Mouse (Mus musculus) ZHBTc4 (cell line): ENCODE measurements around the gene Grin2d.
"Not testable (repeated sequence)": the region's sequence is repeated elsewhere in the genome, so short reads cannot be mapped to it uniquely, and the experiment has no call there.

Experiments
- DNase-seq: peaks from one replicate; pipeline ENCODE4 v3.0.0-alpha.2; 2011; ENCODE audit warnings: low read depth, low spot score

Grin2d gene

GRCm38 (mm10) chr7:45878278-45878677 is at the start of gene Grin2d:
Grin2d (minus strand) TSS chr7:45878378.
- DNase-seq = not testable (repeated sequence)

DNA sequence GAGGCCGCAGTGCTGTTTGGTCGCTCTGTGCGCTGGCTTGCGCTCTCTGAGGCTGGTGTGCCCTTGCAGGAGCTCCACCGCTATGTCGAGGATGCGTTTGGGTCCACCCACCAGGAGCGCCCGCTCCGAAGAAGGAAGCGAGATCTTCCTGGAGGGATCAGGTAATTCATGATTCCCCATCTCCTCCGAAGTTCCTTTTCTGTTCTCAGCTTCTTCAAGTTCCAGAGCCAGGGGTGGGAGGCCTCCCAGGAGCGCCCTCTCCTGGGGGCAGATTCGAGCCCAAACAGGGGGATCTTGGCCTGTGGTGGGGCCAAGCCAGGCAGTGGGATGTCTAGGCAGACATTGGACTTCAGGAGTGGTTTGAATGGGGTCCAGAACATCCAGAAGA is 46.2 kb upstream of the Grin2d start:
- peak; percentile 83 for DNase-seq

GRCm38 (mm10) chr7:45923762-45924428 is 45.7 kb upstream of the Grin2d start, which contains the start of gene Ccdc114:
Ccdc114 (plus strand) TSS chr7:45924072.
- peak; percentile 87 for DNase-seq

DNA sequence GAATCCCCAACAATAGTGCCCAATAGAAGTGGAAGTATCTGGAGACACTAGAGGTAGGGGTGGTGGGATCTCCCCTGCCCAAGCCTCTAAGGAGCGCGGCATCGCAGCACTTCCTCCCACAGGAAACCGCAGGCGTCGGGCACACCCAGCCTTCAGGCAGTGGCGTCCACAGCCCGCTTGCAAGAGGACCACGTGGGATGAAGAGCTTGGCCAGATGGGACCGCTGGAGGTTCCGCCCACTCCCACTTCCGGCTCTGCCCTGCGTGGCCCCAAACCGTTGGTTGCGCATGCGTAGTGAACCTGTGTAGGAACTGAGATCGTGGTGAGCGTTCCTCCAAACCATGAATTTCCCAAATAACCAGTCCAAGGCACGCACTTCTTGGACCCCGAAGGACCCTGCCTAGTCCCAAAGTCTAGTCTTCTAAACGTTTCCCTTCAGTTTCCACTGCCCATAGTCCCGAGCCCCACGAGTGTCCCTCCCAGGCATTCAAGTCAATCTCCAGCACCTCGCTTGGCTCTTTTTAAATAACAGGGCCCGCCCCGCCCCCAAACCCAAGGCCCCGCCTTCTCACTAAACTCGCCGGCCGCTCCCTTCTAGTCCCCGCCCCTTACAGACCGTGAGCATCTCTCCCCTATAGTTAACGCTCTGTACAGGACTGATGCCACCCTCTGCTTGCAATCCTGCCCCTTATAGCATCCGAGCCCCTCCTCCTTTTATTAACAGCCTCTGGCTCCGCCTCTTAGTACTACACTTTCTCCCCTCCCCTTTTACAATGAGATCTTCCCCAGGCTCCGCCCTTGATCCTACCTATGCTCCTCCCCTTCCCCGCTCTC is 45.0 kb upstream of the Grin2d start:
- DNase-seq = peak; percentile 98

GRCm38 (mm10) chr7:45921950-45922600 is 43.9 kb upstream of the Grin2d start:
- no peak for DNase-seq

DNA sequence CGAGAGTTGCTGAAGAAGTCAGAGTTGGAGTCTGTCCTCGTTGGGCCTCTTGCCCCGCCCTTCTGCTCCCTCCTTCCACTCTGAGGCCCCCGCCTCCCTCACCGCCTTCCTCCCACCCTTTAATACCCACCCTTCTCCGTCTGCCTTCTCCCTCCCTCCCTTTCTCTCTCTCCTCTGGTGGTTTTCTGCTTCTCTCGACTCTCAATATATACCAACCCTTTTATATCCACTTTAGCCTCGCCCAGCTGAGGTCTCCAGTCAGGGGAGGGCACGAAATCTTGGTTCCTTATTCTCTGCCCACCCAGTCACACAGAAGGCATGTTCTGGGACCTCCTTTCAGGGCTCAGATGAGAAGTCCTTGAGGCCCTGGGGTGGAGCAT is 43.1 kb upstream of the Grin2d start, which contains the start of gene Emp3:
Emp3 (minus strand) TSS at position 163 of the 380 bp plus-strand sequence.
- DNase-seq = no peak

- no peak for DNase-seq
Measured at GRCm38 (mm10) chr7:45920583-45921241, 42.5 kb upstream of the Grin2d start.

DNA sequence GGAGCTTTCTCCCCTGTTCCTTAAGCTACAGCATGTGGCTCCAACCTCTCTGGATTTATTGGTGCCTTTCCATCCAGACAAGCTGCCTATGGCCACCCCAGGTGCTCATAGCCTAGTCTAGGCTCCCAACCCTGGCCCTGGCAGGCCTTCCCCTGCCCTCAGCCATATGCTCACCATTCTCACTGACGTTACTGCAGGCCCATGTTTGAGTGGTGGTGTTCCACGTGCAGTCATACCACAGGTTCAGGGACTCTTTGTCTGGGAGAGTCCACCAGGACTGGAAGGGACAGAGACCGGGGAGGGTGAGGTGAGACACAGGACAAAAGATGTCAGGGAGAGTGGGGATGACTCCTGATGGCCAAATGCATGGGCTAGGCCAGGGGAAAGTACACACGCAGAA is 41.6 kb upstream of the Grin2d start:
- DNase-seq = no peak

DNA sequence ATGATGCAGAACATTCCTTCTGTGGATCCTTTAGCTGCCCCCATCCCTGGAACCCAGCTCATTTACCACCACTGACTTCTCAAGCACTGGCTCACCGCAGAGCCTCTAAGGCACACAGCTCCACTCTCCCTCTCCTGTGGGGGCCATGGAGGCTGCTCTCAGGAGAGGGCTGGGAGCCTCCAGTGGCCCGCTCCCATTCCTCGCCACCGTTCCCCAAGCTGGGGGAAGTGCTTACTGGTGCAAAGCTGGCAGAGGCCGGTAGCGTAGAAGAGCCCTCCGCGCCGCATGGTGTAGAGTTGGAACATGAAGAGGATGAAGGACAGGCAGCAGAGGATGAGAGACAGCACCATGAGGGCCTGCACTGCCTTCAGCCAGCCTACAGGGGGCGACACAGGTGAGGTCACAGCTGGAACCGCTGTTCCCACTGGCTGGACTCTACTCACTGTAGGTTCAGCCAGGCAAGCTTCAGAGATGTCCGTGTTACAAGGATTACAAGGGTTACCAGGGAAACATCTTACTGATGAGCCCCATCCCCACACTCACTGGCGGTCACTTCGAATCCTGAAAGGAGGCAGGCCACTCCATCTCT is 41.0 kb upstream of the Grin2d start:
- peak; percentile 66 for DNase-seq

DNA sequence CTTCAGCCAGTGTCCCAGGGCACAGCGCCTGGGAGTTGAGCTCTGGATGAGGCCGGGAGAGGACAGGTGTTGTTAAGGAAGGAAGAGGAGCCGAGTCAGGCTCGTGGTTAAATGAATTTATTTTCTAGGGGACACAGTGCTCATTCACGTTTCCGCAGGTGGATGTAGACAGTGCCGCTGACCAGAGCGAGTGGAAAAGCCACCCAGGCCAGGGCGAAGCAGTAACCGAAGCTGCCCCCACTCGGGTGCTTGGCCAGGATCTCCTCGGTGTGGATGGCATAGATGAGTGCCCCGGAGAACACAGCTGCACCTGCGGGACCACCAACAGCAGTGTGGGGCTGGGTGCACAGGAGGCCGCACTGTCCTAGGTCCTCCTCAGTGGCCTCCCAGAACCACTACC is 39.7 kb upstream of the Grin2d start:
- DNase-seq = no peak

DNA sequence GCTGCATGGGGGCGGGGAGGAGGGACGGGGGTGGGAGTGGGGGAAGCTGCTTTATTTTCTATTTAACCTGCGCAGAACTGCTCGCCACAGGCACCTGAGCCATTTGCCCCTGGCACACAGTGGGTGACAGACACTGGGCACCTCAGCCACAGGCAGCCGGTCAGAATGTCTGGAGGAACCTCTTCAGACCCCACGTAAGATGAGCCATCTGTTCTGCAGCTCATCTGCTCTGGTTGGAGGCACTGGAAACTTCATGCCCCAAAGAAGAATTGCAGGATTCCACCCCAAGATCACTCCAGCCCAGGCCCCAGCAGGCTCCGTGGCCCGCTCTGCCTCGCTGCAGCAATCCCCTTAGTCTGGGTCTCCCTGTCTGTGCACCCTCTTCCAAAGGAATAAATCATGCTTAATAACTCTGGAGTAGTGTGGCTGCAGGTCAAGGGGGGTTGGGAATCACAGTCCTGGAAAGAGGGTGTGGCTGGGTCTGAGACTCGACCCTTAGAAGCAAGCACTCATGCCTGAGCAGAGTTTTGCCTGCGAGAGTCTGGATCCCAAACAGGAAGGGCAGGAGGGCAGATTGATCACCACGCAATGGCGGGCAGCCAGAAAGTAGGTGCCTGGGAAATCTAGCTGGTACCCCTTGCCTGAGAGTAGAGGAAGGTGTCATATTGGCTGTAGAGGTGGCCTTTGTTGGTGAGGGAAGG is 39.0 kb upstream of the Grin2d start:
- peak; percentile 32 for DNase-seq

DNA sequence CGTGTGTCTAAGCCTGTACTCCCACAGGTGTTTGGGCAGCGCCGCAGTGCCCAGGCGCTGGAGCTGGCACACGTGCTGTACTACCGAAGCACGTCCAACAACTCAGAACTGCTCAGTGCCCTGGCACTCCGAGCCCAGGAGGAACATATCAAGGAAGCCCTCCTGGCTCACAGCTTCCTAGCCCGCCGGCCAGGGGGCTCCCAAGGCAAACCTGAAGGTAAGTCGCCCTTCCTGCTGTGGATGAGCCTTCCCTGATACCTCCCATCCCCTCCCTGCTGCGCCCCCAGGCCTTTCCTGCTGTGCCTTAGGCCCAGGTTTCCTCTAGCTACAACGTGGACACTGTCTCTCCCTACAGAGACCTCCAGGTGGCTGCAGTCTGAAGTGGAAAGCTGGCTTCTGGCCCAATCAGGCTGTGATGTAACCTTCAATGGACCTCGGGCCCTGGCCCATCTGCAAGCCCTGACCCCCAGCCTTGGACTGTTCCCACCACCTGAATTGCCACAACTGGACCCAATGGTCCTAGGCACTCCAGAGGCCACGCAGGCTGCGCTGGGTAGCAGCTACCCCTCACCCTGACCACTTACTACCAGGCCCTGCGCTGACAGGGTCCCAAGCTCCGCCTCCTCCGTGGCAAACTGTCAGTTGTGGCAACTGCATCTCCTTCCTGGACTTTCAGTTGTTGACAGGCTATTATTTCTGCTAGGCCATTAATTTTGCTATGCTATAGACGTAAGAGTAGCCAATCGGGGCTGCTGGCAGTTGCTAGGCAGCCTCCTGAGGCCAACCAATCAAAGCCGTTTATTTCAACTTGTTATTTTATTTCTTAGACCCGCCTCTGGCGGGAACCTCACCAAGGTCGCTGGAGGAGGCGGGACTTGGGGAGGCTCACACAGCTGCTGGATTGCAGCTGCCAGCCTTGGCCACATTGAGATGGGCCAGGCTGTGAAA is 38.2 kb upstream of the Grin2d start:
- DNase-seq = peak; percentile 87

DNA sequence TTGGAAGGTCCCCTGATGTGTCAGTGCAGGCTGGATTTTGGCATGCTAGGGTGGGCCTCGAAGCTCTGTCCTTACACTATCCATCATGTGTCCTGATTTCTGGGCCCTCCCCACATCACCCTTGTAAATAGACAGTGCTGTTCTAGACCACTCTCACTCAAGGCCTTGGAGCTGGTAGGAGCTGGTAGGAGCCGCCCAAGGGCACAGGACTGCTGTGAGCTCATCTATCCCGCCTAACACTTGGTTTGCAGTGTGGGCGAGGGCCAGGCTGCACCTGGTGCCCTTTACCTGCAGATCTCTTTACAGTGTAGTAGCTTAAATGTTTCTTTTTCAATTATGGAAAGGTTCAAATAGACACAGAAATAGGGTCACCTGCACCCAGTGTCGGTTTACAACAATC is 36.8 kb upstream of the Grin2d start:
- DNase-seq = no peak

GRCm38 (mm10) chr7:45914067-45914466 is 35.9 kb upstream of the Grin2d start:
- no peak for DNase-seq

DNA sequence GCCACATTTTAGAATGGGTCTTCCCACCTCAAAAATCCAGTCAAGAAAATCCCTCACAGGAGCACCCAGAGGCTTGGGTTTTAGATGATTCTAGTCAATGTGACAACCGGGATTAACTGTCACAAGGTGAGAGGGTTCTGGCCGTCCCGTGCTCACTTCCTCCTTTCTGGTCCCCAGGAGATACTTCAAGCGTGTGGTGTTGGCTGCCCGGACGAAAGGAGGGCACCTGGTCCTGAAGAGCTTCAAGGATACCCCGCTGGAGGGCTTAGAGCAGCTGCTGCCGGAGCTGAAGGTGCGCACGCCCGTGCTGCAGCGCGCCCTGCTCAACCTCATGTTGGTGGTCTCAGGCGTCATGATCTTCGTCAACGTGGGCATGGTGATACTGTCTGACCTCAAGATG is 31.0 kb upstream of the Grin2d start:
- DNase-seq = no peak

GRCm38 (mm10) chr7:45908384-45908783 is 30.2 kb upstream of the Grin2d start:
- DNase-seq = no peak

DNA sequence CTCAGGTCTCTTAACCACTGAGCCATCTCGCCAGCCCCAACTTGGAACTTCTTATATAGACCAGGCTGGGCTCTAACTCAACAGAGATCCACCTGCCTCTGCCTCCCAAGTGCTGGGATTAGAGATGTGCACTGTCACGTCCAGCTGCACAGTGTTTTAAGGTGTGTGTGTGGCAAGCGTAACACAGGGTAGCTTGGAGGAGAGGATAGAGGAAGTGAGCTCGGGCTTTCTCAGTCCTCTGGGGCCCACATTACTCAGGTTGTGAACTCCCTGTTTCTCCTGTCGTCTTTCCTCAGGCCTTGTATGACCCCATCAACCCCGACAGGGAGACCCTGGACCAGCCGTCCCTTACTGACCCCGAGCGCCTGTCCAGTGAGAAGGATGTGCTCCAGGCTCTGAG is 28.4 kb upstream of the Grin2d start:
- no peak for DNase-seq

DNA sequence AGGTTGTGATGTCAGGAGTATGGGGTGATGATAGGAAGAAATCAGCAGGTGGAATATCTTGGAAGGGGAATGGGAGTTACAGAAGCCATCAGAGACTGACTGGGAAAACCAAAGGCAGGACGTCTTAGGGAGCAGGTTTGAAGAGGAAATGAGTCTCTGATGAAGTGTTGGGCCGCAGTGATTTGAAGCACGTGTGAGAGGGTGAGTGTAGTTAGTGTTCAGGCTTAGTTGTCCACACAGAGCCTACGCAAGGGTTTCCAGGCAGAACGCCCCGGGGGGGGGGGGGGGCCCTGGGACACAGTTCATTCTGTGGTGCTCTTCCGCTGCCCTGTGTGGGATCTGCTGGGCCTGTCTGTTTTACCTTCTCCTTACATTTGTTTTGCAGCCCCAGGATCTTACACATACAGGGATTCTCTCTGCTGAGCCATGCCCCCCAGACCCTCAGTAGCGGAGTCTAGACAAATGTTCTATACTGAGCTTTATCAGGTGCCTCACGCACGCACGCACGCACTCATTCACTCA is 24.4 kb upstream of the Grin2d start:
- peak; percentile 21 for DNase-seq

DNA sequence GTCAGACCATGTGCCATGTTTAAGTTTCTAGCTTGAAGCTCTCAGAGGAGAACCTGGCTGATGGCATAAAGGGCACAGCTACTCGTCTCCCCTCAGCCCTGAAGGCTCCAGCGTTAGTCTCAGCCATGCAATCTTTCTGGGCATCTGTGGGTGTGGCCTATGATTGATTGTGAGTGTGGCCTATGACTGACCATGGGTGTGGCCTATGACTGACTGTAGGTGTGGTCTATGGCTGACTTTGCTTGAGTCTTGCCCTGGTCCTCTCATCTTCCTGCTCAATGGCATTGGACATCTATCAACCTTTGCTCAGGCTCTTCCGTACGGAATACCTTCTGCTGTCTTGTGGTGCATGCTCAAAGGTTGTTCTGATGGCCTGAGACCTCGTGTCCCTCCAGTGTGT is 23.4 kb upstream of the Grin2d start:
- peak; percentile 87 for DNase-seq

DNA sequence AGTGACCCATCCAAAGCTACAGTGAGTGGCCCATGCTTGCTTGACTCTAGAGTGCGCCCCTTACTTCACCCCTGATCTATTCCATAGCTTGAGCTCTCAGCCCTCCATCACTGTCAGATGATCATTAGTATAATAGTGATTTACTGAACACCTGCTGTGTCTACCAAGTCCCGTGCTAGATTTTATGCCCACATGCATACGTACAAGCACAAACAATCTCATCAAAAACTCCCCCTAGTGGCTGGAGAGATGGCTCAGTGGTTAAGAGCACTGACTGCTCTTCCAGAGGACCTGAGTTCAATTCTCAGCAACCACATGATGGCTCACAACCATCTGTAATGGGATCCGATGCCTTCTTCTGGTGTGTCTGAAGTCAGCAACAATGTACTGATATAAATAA is 19.9 kb upstream of the Grin2d start:
- DNase-seq = peak; percentile 75
